Mouse (Mus musculus) C2C12 (cell line): ENCODE measurements around the gene Foxo3.

Experiments used
- CEBPB ChIP-seq: IDR thresholded peaks from one replicate; pipeline ENCODE4 v1.6.1; 2011; ENCODE audit warnings: low read depth, mild to moderate bottlenecking, control low read depth, moderate library complexity
- CTCF ChIP-seq: IDR thresholded peaks from one replicate; pipeline ENCODE4 v1.5.1; 2011; ENCODE audit not compliant: control insufficient read depth, insufficient read depth, insufficient read length
- MAX ChIP-seq: IDR thresholded peaks from one replicate; pipeline ENCODE4 v1.6.1; 2011; ENCODE audit warnings: mild to moderate bottlenecking, control low read depth
- MYOG ChIP-seq: IDR thresholded peaks from one replicate; pipeline ENCODE4 v1.6.1; 2011; ENCODE audit not compliant: control insufficient read depth, insufficient read length; ENCODE audit errors: extremely low read depth
- USF1 ChIP-seq: IDR thresholded peaks from one replicate; pipeline ENCODE4 v1.6.1; 2011; ENCODE audit warnings: low read depth, mild to moderate bottlenecking, control low read depth, moderate library complexity

DNA sequence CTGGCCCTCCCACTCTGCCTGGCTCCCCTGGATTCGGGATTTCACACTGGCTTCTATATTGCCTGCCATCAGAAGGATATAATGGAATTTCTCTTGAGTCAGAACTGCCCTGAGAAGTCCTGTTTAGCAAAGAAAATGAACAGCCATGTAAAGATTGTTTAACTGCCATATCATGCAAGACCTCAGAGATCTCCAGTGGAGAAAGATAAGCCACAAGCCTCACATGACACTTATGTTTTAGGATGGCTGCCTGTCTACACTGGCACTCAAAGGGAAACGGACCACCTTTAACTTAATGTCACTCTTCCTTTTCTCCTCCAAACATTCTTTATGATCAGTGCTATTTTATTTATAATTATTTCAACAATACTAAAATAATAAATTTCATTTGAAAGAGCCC, 26.6 kb downstream of the Foxo3 start:
- no peak for TF ChIP-seq CTCF
- no peak for TF ChIP-seq MAX
- no peak for TF ChIP-seq USF1
- TF ChIP-seq CEBPB: no peak
- TF ChIP-seq MYOG: no peak
